Mouse (Mus musculus) gonadal fat pad, adult 2 months (tissue): ENCODE measurements around the gene Gm20388. TPM values are rescaled to one million over a fixed set of nuclear protein-coding genes. Genes with fewer than 3 reads are reported as not detected.

Experiments used
- DNase-seq: peaks from one replicate; pipeline ENCODE4 v3.0.0-alpha.2; 2012; ENCODE audit warnings: low read depth
- polyA plus RNA-seq: library from polyadenylated mRNA; depleted of rRNA; stranded (reverse); fragments of >200 nt; gene quantifications from 2 replicates; pipeline ENCODE4 v1.2.3, GENCODE M21; 2012

The Gm20388 gene
- polyA plus RNA-seq, 1 experiment: 119 TPM

DNA sequence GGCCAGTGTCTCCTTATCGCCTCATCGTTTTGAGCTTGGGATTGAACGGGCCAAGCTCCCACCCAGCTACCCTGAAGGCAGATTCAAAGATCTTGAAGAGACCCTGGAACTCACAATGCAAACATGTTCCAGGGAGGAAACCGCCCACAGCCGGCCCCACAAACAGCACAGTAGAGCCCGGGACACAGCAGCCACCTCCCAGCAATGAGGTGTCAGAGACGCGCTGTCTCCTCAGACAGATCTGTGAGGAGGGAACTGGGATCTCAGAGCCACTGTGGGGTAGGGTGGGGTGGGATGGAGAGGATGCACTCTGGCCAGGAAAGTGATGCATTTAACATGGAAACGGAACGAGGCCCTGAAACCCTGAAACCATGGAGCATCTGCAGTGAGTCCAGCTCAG, 2207.5 kb downstream of the Gm20388 start:
- no peak for DNase-seq

DNA sequence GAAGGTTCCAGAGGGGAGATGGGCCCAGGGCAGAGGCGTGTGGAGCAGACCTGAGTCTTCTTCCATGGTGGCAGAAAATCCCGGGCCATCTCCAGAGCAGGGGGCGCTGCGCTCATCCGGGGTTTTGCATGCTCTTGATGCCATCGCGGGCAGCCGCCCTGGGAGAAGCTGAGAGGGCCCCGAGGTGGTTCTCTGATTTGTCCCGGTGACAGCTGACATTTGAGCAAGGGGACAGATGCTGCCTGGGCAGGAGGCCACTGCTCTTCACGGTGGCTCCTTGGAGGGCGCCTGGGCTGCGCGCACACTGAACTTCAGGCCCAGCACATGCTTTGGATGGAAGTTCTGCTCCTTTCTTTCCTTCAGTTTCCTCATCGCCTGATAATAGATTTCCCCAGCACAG, 2207.9 kb downstream of the Gm20388 start:
- no peak for DNase-seq

DNA sequence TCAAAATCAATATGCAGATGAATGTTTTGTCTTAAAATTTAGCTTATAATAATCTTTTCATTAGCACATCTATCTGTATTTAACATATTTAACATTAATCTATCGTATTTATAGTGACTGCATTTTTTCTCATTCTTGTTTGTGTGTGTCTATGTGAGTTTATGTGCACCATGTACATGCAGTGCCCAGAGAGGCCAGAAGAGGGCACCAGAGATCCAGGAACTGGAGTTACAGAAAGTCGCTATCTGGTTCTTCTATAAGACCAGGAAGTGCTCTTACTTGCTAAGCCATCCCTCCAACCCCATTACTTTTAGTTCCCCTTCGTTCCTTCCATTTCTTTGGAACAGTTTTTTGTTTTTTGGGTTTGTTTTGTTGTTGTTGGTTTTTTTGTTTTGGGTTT, 2213.7 kb downstream of the Gm20388 start:
- no peak for DNase-seq

DNA sequence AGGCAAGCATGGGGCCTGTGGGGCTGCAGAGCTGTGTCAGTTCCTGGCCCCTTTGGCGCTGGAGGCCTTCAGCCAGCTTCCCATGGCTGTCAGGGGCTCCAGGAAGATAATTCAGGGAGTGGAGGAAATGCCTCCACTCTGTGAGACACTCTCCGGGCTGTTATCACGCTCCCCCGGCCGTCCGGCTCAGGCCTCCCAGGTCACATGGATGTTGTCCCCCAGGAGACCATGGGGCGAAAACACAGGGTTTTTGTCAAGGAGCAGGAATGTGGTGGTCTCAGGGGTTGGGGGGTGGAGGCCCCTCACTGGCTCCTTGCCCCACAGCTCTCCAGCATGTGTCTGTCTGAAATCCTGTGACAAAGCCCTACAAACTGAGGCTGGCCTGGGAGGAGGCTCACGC, 2216.0 kb downstream of the Gm20388 start:
- no peak for DNase-seq

DNA sequence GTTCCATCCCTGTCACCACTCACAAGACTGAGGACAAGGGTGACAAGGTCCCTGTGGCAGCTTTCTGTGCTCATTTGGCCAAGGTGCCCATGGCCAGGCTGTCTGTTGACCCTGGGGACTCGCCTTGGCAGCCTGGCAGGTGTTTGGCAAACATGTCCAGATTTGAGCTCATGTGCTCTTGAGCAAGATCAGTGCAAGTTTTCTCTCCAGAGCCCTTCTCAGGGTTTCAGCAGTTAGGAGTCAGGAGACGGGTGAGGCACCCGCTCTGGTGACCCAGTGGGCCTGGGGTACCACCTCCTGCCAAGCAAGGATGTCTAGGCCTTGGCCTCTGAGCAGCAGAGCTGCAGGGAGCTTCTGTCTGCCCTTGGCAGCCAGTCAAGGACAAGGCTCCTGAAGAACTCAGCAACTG, 2223.5 kb downstream of the Gm20388 start:
- no peak for DNase-seq

DNA sequence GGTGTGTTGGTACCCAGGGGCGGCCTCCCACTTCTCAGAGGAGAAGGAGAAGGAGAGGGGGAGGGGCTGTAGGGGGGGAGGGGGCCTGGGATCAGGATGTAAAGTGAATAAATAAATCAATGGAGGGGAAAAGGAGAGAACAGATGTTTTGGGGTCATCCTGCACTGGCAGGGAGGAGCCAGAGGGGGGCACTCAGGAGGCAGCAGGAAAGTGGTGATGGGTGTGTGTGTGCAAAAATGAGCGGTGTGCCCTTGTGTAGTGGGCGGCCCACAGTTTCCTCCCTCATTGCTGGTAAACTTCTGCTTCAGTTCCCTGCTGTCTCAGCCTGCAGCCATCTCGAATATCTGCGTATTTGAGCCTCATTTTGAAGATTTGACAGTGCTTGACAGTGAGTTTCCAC, 2224.9 kb downstream of the Gm20388 start:
- no peak for DNase-seq

DNA sequence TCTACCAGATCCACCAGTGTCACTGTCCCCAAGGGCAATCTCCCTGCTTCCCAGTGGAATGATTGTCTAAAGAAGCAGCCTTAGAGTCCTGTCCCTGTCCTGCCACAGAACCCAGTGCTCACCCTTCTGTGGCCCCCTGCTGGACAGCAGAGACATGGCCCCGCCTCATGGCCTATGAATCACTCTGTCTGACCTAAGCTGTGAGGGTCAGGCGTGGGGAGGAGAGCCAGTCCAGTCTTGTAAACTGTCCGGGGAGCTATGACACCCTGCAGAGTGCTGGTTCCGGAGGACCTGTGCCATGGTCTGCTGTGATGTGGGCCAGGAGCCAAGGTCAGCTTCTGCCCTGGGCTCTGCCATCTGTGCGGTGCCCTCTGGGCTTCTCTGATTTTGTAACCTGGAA, 2229.1 kb downstream of the Gm20388 start:
- no peak for DNase-seq

DNA sequence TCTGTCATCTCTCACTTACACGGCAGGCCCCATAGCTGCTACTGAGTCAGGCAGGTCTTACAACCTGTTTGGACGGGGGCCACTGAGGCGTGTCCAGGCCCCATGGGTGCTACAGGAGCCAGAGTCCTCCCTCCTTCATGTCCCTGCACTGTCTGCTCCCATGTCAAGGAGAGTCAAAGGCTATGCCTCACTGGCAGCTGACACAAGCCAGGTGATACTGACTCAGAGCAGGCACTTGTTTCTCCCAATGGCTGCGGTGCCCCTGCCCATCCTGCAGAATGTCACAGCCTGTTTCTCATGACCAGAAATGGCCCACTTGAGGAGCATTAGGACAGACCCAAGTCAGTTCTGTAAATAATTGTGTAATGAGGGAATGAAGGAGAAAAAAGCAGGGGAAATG, 2229.8 kb downstream of the Gm20388 start:
- DNase-seq: no peak

DNA sequence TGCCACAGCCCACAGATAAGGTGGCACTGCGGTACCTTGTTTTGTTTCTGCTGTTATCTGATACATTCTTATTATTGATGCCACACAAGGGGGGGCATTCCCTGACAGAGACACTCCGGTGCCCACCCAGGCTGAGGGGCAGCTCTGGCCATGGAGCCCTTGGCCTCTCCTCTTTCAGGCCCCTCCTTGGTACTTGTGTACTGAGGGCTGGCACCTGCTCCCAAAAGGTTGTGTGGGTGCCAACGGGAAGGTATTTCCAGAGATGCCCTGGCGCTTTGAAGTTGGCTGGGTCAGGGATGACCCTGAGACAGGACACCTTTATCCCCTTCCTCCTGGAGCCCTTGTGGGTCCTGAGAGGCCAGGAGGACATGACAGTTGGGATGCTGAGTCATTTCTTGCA, 2231.8 kb downstream of the Gm20388 start:
- DNase-seq: no peak

DNA sequence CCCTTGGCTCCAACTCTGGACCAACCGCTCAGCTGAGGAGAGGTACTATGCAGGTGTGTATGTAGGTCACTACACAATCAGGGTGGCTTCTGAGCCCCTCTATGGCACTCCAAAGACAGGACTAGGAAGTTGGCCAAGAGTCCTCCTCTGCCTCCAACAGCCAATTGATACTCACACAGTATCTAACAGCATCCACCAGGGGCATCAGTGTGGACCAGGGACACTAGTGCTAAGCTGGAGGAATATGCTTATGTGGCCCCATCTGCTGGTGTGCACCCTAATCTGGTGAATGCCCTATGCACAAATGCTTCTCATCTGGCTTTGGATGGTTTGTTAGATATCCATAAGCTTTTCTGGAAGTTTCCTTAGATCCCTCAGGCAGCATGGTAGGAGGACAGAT, 2232.6 kb downstream of the Gm20388 start:
- no peak for DNase-seq

DNA sequence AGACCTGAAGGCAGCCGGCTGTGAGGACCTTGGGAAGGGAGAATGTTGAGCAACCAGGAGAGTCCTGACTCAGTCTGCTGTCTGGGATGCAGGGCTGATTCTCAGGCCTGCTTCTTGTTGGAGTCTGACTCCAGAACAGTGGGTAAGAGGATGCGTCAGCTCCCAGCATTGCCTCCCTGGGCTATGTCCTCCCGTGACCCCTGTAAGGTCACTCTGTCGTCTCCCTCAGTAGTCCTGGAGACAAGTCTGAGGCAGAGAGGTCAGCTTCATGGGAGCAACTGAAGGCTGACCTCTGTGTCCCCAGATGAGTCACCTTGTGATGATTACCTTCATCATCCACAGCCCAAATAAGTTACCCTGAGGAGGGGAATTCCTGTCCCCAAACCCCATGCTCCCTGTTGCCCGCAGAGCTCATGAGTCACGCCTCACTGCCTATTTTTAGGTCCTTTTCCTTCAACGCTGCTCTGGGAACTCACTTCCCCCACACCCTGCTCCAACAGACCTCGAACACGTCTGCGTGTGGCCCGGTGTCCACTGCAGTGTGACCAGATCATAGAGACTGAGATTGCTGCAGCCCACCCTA, 2234.2 kb downstream of the Gm20388 start:
- DNase-seq: no peak

DNA sequence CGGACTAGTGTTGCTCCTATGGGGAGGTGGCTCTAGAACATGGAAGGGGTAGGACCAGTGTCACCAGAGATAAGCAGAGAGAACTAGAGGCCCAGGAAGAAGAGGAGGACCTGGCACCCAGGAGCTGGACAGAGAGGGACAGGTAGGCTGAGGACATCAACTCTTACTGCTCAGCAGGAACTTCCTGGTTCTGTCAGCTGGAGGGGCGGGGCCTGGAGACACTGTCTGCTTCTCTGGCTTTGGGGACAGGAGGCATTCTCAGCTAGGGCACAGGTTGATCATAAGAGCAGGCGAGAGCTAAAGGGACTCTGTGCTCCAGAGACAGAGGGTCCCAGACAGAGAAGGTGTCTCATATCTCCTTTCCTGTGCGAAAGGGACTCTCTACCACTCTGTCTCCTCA, 2238.4 kb downstream of the Gm20388 start:
- DNase-seq: no peak

DNA sequence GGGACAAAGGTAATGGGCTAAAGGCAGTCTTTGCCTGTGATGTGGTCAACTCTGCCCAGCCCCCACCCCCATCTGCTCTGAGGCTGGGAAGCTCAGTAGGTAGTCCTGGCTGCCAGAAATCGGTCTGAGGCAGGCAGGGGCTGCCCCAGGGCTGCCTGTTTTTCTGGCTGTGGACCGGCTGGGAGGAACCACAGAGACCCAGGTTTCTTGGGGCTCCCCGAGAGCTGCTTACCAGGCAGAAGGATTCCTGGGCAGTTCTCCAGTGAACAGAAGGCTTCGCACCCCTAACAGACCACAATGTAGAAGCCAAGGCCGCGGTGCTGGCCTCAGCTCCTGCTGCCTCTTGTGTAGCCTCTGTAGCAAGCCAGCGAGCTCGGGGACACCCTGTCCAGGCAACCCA, 2239.0 kb downstream of the Gm20388 start:
- DNase-seq: no peak

DNA sequence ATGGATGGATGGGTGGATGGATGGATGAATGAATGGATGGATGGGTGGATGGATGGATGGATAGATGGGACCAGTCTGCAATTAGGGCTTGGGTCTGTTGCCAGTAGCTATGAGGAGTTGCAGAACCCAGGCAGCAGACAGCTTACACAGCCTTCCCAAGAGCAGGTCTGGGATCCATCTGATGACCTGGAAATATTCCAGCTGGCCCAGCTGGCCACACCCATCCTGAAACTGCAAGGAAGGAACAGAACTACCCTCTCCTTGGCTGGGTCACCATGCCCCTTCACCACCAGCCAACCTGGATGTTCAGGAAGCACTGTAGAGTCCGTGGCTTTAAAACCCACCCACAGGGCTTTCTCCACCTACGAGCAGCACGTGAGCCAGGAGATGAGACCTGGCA, 2240.9 kb downstream of the Gm20388 start:
- no peak for DNase-seq

DNA sequence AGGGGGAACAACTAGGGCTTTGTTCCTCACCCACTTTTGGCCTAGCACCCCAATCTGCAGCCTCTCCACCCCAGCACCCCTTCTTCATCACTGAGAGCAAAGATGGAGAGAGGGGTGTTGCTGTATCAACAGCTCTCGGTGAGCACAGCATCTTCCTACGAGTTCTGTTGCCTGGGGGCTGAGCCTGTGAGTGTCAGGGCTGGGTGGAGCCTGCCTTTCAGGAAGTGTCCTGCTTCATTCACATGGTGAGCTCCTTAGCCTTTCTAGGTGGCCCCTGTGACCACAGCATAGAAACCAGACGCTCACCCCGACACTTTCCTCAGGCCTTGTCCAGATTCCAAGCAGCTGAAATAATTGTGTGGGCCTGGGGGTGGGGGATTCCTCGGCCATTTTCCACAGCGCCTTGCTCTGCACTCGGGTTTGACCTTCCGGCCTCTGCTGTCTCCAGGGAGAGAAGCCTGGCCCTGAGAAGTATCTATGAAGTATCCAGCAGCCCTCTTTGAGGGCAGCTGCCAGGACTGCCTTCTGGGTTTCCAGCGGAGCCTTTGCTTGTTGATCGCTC, 2244.5 kb downstream of the Gm20388 start:
- no peak for DNase-seq

DNA sequence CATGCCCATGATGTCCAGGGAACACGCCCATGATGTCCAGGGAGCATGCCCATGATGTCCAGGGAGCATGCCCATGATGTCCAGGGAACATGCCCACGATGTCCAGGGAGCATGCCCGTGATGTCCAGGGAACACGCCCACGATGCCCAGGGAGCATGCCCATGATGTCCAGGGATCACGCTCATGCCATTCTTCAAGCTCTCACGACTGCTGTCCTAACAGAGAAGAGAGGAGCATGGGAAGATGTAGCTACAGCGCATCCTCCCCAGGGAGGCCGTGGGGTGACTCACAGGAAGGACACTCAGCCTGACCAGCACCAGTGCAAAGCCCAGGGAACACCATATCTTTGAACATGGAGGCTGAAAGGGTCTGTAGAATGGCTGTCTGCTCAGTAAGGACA, 2245.3 kb downstream of the Gm20388 start:
- no peak for DNase-seq

DNA sequence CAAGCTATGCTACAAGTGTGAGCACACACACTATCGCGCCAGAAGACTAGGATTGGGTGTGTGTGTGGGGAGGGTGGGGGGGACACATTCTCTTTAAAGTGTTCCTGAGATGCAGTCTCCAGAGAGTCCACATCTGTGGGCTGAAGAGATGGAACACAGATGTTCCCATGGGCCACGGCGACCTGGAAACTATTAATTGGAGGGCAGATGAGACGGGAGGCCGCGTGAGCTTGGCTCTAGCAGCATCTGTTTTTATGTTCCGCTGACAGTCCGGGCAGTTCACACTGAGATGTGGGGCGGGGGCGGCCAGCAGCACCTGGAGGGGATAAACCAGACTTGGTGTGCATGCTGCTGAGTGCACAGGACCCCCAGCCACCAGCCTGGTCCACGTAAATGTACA, 2247.0 kb downstream of the Gm20388 start:
- no peak for DNase-seq

DNA sequence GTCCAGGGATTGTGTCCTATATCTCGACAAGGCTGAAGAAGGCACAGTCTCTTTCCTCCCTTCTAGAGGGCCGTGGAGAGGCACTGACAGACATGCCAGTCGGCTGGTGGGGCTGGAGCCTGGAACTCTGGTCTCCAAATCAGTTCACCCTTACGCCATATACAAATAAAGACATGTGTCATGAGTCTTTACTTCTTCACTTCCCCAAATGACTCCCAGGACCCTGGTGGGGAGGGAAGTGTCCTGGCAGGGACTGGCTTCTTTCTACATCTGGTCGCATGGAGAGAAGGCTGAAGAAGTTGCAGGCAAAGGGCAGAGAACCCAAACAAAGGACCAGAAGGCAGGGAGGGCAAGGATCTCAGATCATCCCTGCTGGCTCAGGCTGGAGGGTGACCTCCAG, 2249.5 kb downstream of the Gm20388 start:
- no peak for DNase-seq

DNA sequence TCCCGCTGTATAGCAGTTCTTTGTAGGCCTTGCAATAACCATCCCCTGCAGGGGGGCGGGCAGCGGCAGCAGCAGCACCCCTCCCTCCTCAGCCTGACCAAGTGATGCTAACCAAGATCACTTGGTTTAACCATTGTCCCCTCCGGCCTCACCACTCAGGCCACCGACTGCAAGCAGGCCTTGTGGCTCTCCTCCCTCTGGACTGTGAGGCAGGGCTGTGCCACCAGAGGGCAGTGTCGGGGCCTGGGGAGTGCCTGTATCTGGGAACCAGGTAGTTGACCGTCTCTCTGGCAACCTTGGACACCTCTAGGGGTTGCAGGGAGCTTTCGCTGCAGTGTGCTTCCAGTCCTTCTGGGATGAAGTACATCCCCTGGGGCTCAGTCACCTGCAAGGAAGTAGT, 2252.4 kb downstream of the Gm20388 start:
- DNase-seq: no peak

DNA sequence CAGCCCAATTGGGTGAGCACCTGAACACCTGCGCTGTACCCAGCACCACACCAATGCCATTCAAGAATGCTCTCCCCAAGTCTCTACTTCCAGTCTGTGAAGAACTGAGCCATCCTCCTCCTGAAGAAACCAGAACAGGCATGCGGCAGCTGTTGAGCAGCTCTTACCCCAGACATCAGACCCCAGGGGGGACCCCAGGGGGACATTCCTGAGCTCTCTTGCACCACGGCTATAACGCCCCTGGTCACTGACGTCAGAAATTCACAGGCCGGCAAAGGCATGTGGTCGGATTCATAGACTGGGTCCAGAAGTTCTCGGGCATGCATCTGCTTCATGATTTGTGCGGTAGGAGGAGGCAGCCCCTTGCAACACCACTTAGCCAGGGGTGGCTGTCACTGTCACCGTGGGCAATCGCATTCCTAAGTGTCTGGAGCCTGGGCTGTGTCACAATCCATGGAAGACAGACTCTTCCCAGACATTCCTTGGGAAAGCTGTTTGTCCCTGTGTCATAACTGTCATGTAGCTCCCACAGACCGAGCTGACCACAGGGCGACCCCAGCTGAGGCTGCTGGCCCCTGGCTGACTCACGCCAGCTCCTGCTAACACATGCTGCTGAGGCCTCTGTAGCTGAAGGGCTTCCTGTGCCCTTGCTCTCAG, 2256.7 kb downstream of the Gm20388 start:
- DNase-seq: no peak

DNA sequence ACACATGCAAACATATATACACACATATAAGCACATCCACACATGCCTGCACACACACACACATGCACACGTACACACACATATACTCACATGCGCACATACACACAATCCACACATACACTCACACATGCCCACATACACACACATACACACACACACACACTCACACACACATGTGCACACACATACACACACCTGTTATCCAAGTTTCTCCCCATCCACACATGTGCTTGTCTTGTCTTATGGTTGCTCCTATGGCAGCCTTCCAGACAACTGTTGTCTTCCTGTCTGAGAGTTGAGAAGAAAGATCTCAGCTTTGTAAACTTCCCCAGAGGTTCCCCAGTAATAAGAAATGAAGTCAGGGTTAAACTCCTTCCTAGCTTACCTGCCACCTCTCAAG, 2258.8 kb downstream of the Gm20388 start:
- no peak for DNase-seq

DNA sequence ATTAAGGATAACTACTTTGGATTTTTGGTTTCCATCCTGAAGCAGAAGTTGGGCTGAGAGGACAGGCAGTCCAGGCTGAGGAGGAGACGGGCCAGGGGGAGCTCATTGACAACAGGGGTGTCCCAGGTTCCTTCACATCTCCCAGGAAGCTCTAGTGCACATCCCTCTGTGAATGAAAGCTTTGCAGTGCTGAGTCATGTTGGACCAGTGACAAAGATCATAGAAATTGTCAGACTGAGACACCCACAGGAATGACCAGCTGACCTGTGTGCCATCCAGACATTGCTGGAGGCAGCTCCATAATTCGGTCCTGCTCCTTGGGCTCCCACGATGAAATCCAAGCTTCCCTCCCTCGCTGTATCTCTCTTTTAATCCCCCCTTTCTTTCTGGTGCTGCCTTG, 2261.2 kb downstream of the Gm20388 start:
- no peak for DNase-seq

DNA sequence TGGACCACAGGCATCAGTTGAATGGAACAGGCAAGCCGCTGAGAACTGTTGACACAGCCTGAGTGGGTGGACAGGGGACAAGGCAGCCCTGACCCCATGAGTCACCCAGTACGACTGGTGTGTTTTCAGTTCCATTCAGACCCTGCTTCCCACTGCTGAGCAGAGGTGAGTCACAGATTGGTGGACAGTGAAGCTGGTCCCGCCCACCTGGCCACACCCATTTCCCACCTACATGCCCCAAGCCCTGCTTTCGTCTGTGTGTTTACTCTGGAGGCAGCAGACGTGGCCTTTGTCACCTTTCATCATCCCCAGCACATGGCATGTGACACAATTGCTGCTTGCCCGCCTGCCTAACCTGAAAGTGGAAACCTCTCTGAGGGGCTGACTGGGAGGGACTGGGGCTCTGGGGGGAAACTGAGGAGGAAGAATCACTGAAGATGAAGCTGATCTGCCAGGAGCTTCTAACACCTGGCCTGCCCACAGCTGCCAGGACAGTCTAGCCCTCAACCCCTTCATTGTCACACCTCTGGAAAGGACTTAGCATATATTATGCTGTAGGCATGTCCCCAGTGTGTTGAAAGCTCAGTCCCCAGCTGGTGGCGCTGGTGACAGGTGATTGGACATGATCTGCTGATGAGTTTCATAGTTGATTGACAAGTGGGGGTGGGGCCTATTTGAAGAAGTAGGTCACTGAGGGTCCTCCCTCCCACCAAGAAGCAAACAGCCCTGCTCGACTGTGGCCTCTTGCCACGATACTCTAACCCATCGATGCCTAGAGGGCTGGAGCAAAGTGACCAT, 2263.7 kb downstream of the Gm20388 start:
- DNase-seq: peak; percentile 17
